Mouse (Mus musculus): ENCODE measurements around the gene Gm884. TPM values are rescaled to one million over a fixed set of nuclear protein-coding genes. Genes with fewer than 3 reads are reported as not detected.

The Gm884 gene
- not detected in 2 replicates for polyA plus RNA-seq (2012; ENCODE audit: insufficient read depth, insufficient read length, missing spikeins)

- Histone ChIP-seq H3K4me3 (ENCODE audit: insufficient read depth, low read depth, low read length) (no peak within 1 kb of the TSS), H3K4me1 (ENCODE audit: control insufficient read depth, insufficient read depth, insufficient read length, low read length) (no peaks in the 10 kb centered on the region), H3K27ac (replicated peaks; ENCODE audit: low read depth, low read length) (no peak within 1 kb of the TSS)
Observed at GRCm38 (mm10) chr11:103621040-103621439, at the start of gene Gm884. Gm884 (minus strand) TSS chr11:103621140.

GRCm38 (mm10) chr11:103666907-103667426 lies 46.0 kb upstream of the Gm884 start:
- no peak overlapping the region for H3K27ac ChIP-seq (replicated peaks; ENCODE audit: low read depth, low read length)
- H3K4me3 ChIP-seq (ENCODE audit: insufficient read depth, low read depth, low read length) = no peak overlapping the region
- H3K4me1 ChIP-seq (ENCODE audit: control insufficient read depth, insufficient read depth, insufficient read length, low read length) = no peaks in the 10 kb centered on the region

- H3K4me1 ChIP-seq (ENCODE audit: control insufficient read depth, insufficient read depth, insufficient read length, low read length) = no peaks in the 10 kb centered on the region
- H3K27ac ChIP-seq (replicated peaks; ENCODE audit: low read depth, low read length) = no peak overlapping the region
- no peak overlapping the region for H3K4me3 ChIP-seq (ENCODE audit: insufficient read depth, low read depth, low read length)
Observed at GRCm38 (mm10) chr11:103666181-103666906, 45.4 kb upstream of the Gm884 start.

GRCm38 (mm10) chr11:103665695-103666094 lies 44.8 kb upstream of the Gm884 start:
- Histone ChIP-seq H3K4me1 (ENCODE audit: control insufficient read depth, insufficient read depth, insufficient read length, low read length) (no peaks in the 10 kb centered on the region), H3K27ac (replicated peaks; ENCODE audit: low read depth, low read length) (no peak overlapping the region), H3K4me3 (ENCODE audit: insufficient read depth, low read depth, low read length) (no peak overlapping the region)

- Histone ChIP-seq H3K4me3 (ENCODE audit: insufficient read depth, low read depth, low read length) (no peak overlapping the region), H3K4me1 (ENCODE audit: control insufficient read depth, insufficient read depth, insufficient read length, low read length) (no peaks in the 10 kb centered on the region), H3K27ac (replicated peaks; ENCODE audit: low read depth, low read length) (no peak overlapping the region)
Observed at GRCm38 (mm10) chr11:103663119-103663518, 42.2 kb upstream of the Gm884 start.

GRCm38 (mm10) chr11:103662546-103662945 lies 41.6 kb upstream of the Gm884 start:
- Histone ChIP-seq H3K4me1 (ENCODE audit: control insufficient read depth, insufficient read depth, insufficient read length, low read length) (no peaks in the 10 kb centered on the region), H3K4me3 (ENCODE audit: insufficient read depth, low read depth, low read length) (no peak overlapping the region), H3K27ac (replicated peaks; ENCODE audit: low read depth, low read length) (no peak overlapping the region)

- Histone ChIP-seq H3K4me3 (ENCODE audit: insufficient read depth, low read depth, low read length) (no peak overlapping the region), H3K4me1 (ENCODE audit: control insufficient read depth, insufficient read depth, insufficient read length, low read length) (no peaks in the 10 kb centered on the region), H3K27ac (replicated peaks; ENCODE audit: low read depth, low read length) (no peak overlapping the region)
Observed at GRCm38 (mm10) chr11:103661863-103662262, 40.9 kb upstream of the Gm884 start.

GRCm38 (mm10) chr11:103658189-103658588 lies 37.2 kb upstream of the Gm884 start:
- no peaks in the 10 kb centered on the region for H3K4me1 ChIP-seq (ENCODE audit: control insufficient read depth, insufficient read depth, insufficient read length, low read length)
- H3K4me3 ChIP-seq (ENCODE audit: insufficient read depth, low read depth, low read length) = no peak overlapping the region

GRCm38 (mm10) chr11:103656520-103656919 lies 35.6 kb upstream of the Gm884 start:
- Histone ChIP-seq H3K4me3 (ENCODE audit: insufficient read depth, low read depth, low read length) (no peak overlapping the region), H3K4me1 (ENCODE audit: control insufficient read depth, insufficient read depth, insufficient read length, low read length) (no peaks in the 10 kb centered on the region), H3K27ac (replicated peaks; ENCODE audit: low read depth, low read length) (no peak overlapping the region)

More at GRCm38 (mm10) chr11:103658189-103658588, 37.2 kb upstream of the Gm884 start:
- no peak overlapping the region for H3K27ac ChIP-seq (replicated peaks; ENCODE audit: low read depth, low read length)

- H3K4me3 ChIP-seq (ENCODE audit: insufficient read depth, low read depth, low read length) = no peak overlapping the region
- no peaks in the 10 kb centered on the region; the same call in 1 of the 2 replicates for H3K4me1 ChIP-seq (ENCODE audit: control insufficient read depth, insufficient read depth, insufficient read length, low read length)
- no peak overlapping the region for H3K27ac ChIP-seq (replicated peaks; ENCODE audit: low read depth, low read length)
Observed at GRCm38 (mm10) chr11:103653359-103653965, 32.5 kb upstream of the Gm884 start.

- H3K4me1 ChIP-seq (ENCODE audit: control insufficient read depth, insufficient read depth, insufficient read length, low read length) = no peaks in the 10 kb centered on the region; the same call in 1 of the 2 replicates
- no peak overlapping the region for H3K4me3 ChIP-seq (ENCODE audit: insufficient read depth, low read depth, low read length)
- H3K27ac ChIP-seq (replicated peaks; ENCODE audit: low read depth, low read length) = no peak overlapping the region
Observed at GRCm38 (mm10) chr11:103651426-103651825, 30.5 kb upstream of the Gm884 start.

GRCm38 (mm10) chr11:103649983-103650493 lies 29.1 kb upstream of the Gm884 start:
- Histone ChIP-seq H3K4me3 (ENCODE audit: insufficient read depth, low read depth, low read length) (no peak overlapping the region; the same call in 1 of the 2 replicates), H3K27ac (replicated peaks; ENCODE audit: low read depth, low read length) (no peak overlapping the region), H3K4me1 (ENCODE audit: control insufficient read depth, insufficient read depth, insufficient read length, low read length) (no peaks in the 10 kb centered on the region; the same call in none of the 2 replicates)

- no peak within 1 kb of the TSS; the same call in 1 of the 2 replicates for H3K4me3 ChIP-seq (ENCODE audit: insufficient read depth, low read depth, low read length)
- no peak within 1 kb of the TSS for H3K27ac ChIP-seq (replicated peaks; ENCODE audit: low read depth, low read length)
- H3K4me1 ChIP-seq (ENCODE audit: control insufficient read depth, insufficient read depth, insufficient read length, low read length) = no peaks in the 10 kb centered on the region; the same call in none of the 2 replicates
Observed at GRCm38 (mm10) chr11:103649301-103649982, 28.5 kb upstream of the Gm884 start, which contains the start of gene Rprml. Rprml (plus strand) TSS chr11:103649570.

- Histone ChIP-seq H3K27ac (replicated peaks; ENCODE audit: low read depth, low read length) (no peak overlapping the region), H3K4me1 (ENCODE audit: control insufficient read depth, insufficient read depth, insufficient read length, low read length) (no peaks in the 10 kb centered on the region; the same call in none of the 2 replicates), H3K4me3 (ENCODE audit: insufficient read depth, low read depth, low read length) (no peak overlapping the region)
Observed at GRCm38 (mm10) chr11:103648656-103649055, 27.7 kb upstream of the Gm884 start.
